Mouse (Mus musculus) hindbrain, embryonic 16.5 days (tissue): Measurements from ENCODE around the gene Gabrg3. TPM values are rescaled to one million over a fixed set of nuclear protein-coding genes. Genes with fewer than 3 reads are reported as not detected.
A peak's percentile ranks its signal among the peaks of the same experiment; 100 is the strongest.

Source experiments
- ATAC-seq: fragments of 200-750 bp; cut with Nextera tagmentation; 2 replicates; pipeline ENCODE4 v1.8.0; 2017; ENCODE audit warnings: moderate TSS enrichment, moderate library complexity
- H3K27ac ChIP-seq: fragments of 300-500 bp; sonication (generic); 2 replicates; pipeline ENCODE4 v1.5.1; 2014; ENCODE audit warnings: low read depth, mild to moderate bottlenecking, control low read depth, low read length, moderate library complexity
- H3K27me3 ChIP-seq: fragments of 300-500 bp; sonication (generic); replicated peaks from 2 replicates; pipeline ENCODE4 v1.6.1; 2014; ENCODE audit warnings: low read length; ENCODE audit not compliant: control insufficient read depth, insufficient read depth
- H3K36me3 ChIP-seq: fragments of 300-500 bp; sonication (generic); 2 replicates; pipeline ENCODE4 v1.6.1; 2014; ENCODE audit warnings: mild to moderate bottlenecking, low read length, moderate library complexity, mixed read lengths; ENCODE audit not compliant: control insufficient read depth, insufficient read depth
- H3K4me1 ChIP-seq: fragments of 300-500 bp; sonication (generic); 2 replicates; pipeline ENCODE4 v1.6.1; 2014; ENCODE audit warnings: low read depth, low read length; ENCODE audit not compliant: control insufficient read depth, insufficient read depth
- H3K4me2 ChIP-seq: fragments of 300-500 bp; sonication (generic); 2 replicates; pipeline ENCODE4 v1.6.1; 2014; ENCODE audit warnings: mild to moderate bottlenecking, low read length, control low read depth, moderate library complexity
- H3K4me3 ChIP-seq: fragments of 300-500 bp; sonication (generic); 2 replicates; pipeline ENCODE4 v1.5.1; 2014; ENCODE audit warnings: mild to moderate bottlenecking, low read length, control low read depth, moderate library complexity
- H3K9ac ChIP-seq: fragments of 300-500 bp; sonication (generic); 2 replicates; pipeline ENCODE4 v1.6.1; 2014; ENCODE audit warnings: low read depth, mild to moderate bottlenecking, control low read depth, low read length, moderate library complexity
- H3K9me3 ChIP-seq: fragments of 300-500 bp; sonication (generic); 2 replicates; pipeline ENCODE4 v1.6.1; 2014; ENCODE audit warnings: mild to moderate bottlenecking, low read length, moderate library complexity; ENCODE audit not compliant: control insufficient read depth
- WGBS: fragments of 180-500 bp; shearing (Covaris S2); extraction: QIAGEN DNeasy Blood & Tissue Kit; methylation state at CpG from one replicate; pipeline ENCODE4 v1.1.7; 2014; 5-methylcytosine and 5-hydroxymethylcytosine counted together
- polyA plus RNA-seq: library from polyadenylated mRNA; unstranded; fragments of >200 nt; fragmentation: Nextera tagmentation; extraction: Ambion mirVana; gene quantifications from 2 replicates; pipeline ENCODE4 v1.2.1, GENCODE M21; 2015

Gene Gabrg3
- polyA plus RNA-seq, 1 experiment from 2014 or later, result 10.3 TPM

GRCm38 (mm10) chr7:57330240-57330639, 56.7 kb downstream of the Gabrg3 start:
- H3K27ac ChIP-seq, result no peak overlapping the region
- no peaks in the 10 kb centered on the region for H3K27me3 ChIP-seq
- no peaks in the 10 kb centered on the region for H3K9me3 ChIP-seq
- H3K4me1 ChIP-seq, result no peaks in the 10 kb centered on the region
- H3K36me3 ChIP-seq, result no peaks in the 10 kb centered on the region
- 88% methylated on average over 4 of the region's 4 CpGs for WGBS
- ATAC-seq, result no peak
- H3K9ac ChIP-seq, result no peak overlapping the region
- no peak overlapping the region for H3K4me2 ChIP-seq
- no peak overlapping the region for H3K4me3 ChIP-seq

GRCm38 (mm10) chr7:57324473-57324872, 62.5 kb downstream of the Gabrg3 start:
- Histone ChIP-seq H3K36me3 (no peaks in the 10 kb centered on the region), H3K4me1 (no peaks in the 10 kb centered on the region), H3K9ac (no peak overlapping the region), H3K9me3 (no peaks in the 10 kb centered on the region), H3K27me3 (no peaks in the 10 kb centered on the region), H3K4me3 (no peak overlapping the region), H3K4me2 (no peak overlapping the region), H3K27ac (no peak overlapping the region)
- 44% methylated on average over 3 of the region's 3 CpGs for WGBS
- ATAC-seq, result 0 out of 2 replicates have a peak, but pooled peaks have one; percentile 27

- no peaks in the 10 kb centered on the region for H3K36me3 ChIP-seq
- no peak overlapping the region for H3K9ac ChIP-seq
- no peak overlapping the region for H3K4me2 ChIP-seq
- H3K9me3 ChIP-seq, result no peaks in the 10 kb centered on the region
- H3K4me3 ChIP-seq, result no peak overlapping the region
- H3K27me3 ChIP-seq, result no peaks in the 10 kb centered on the region
- WGBS, result 76% methylated on average over 1 of the region's 1 CpGs
- no peaks in the 10 kb centered on the region for H3K4me1 ChIP-seq
- no peak overlapping the region for H3K27ac ChIP-seq
- no peak for ATAC-seq
These were observed 64.9 kb downstream of the Gabrg3 start for GRCm38 (mm10) chr7:57322086-57322485.

GRCm38 (mm10) chr7:57314971-57315370, 72.0 kb downstream of the Gabrg3 start:
- H3K4me2 ChIP-seq, result no peak overlapping the region
- no peak overlapping the region for H3K27ac ChIP-seq
- no peaks in the 10 kb centered on the region for H3K4me1 ChIP-seq
- no peak overlapping the region for H3K9ac ChIP-seq
- no peak for ATAC-seq
- WGBS, result 97% methylated on average over 1 of the region's 1 CpGs
- no peaks in the 10 kb centered on the region for H3K36me3 ChIP-seq
- H3K9me3 ChIP-seq, result no peaks in the 10 kb centered on the region
- H3K4me3 ChIP-seq, result no peak overlapping the region
- H3K27me3 ChIP-seq, result no peaks in the 10 kb centered on the region

GRCm38 (mm10) chr7:57312018-57312417, 75.0 kb downstream of the Gabrg3 start:
- no peak overlapping the region for H3K27ac ChIP-seq
- no peak overlapping the region for H3K4me3 ChIP-seq
- 94% methylated on average over 2 of the region's 2 CpGs for WGBS
- ATAC-seq, result no peak
- H3K9ac ChIP-seq, result no peak overlapping the region
- no peaks in the 10 kb centered on the region for H3K9me3 ChIP-seq
- H3K27me3 ChIP-seq, result no peaks in the 10 kb centered on the region
- H3K4me1 ChIP-seq, result no peaks in the 10 kb centered on the region
- no peak overlapping the region for H3K4me2 ChIP-seq
- no peaks in the 10 kb centered on the region for H3K36me3 ChIP-seq

- H3K4me3 ChIP-seq, result no peak overlapping the region
- 93% methylated on average over 1 of the region's 1 CpGs for WGBS
- no peak for ATAC-seq
- no peaks in the 10 kb centered on the region for H3K9me3 ChIP-seq
- no peak overlapping the region for H3K4me2 ChIP-seq
- no peaks in the 10 kb centered on the region for H3K27me3 ChIP-seq
- no peak overlapping the region for H3K27ac ChIP-seq
- no peak overlapping the region for H3K9ac ChIP-seq
- no peaks in the 10 kb centered on the region for H3K4me1 ChIP-seq
- H3K36me3 ChIP-seq, result no peaks in the 10 kb centered on the region
These were observed 79.7 kb downstream of the Gabrg3 start for GRCm38 (mm10) chr7:57307337-57307736.

- WGBS, result 86% methylated on average over 3 of the region's 3 CpGs
- Histone ChIP-seq H3K9ac (no peak overlapping the region), H3K4me3 (no peak overlapping the region), H3K4me2 (no peak overlapping the region), H3K27ac (no peak overlapping the region), H3K36me3 (no peaks in the 10 kb centered on the region), H3K27me3 (no peaks in the 10 kb centered on the region), H3K9me3 (no peaks in the 10 kb centered on the region), H3K4me1 (no peaks in the 10 kb centered on the region)
- ATAC-seq, result no peak
These were observed 90.3 kb downstream of the Gabrg3 start for GRCm38 (mm10) chr7:57296639-57297038.

- H3K4me3 ChIP-seq, result no peak overlapping the region
- H3K9me3 ChIP-seq, result no peaks in the 10 kb centered on the region
- no peak overlapping the region for H3K27ac ChIP-seq
- no peak overlapping the region for H3K9ac ChIP-seq
- no peaks in the 10 kb centered on the region for H3K36me3 ChIP-seq
- H3K4me1 ChIP-seq, result no peaks in the 10 kb centered on the region
- ATAC-seq, result no peak
- no peak overlapping the region for H3K4me2 ChIP-seq
- WGBS, result 81% methylated on average over 1 of the region's 1 CpGs
- H3K27me3 ChIP-seq, result no peaks in the 10 kb centered on the region
These were observed 92.9 kb downstream of the Gabrg3 start for GRCm38 (mm10) chr7:57294127-57294526.

- ATAC-seq, result no peak
- 81% methylated on average over 6 of the region's 6 CpGs for WGBS
- H3K27me3 ChIP-seq, result no peaks in the 10 kb centered on the region
- H3K4me2 ChIP-seq, result no peak overlapping the region
- no peaks in the 10 kb centered on the region for H3K4me1 ChIP-seq
- H3K4me3 ChIP-seq, result no peak overlapping the region
- no peaks in the 10 kb centered on the region for H3K9me3 ChIP-seq
- no peak overlapping the region for H3K27ac ChIP-seq
- no peak overlapping the region for H3K9ac ChIP-seq
- H3K36me3 ChIP-seq, result no peaks in the 10 kb centered on the region
These were observed 93.4 kb downstream of the Gabrg3 start for GRCm38 (mm10) chr7:57293564-57293963.

- H3K4me2 ChIP-seq, result no peak overlapping the region
- no peaks in the 10 kb centered on the region for H3K27me3 ChIP-seq
- H3K9ac ChIP-seq, result no peak overlapping the region
- no peaks in the 10 kb centered on the region for H3K4me1 ChIP-seq
- H3K36me3 ChIP-seq, result no peaks in the 10 kb centered on the region
- ATAC-seq, result no peak
- H3K4me3 ChIP-seq, result no peak overlapping the region
- H3K9me3 ChIP-seq, result no peaks in the 10 kb centered on the region
- 85% methylated on average over 6 of the region's 6 CpGs for WGBS
- H3K27ac ChIP-seq, result no peak overlapping the region
These were observed 103.8 kb downstream of the Gabrg3 start for GRCm38 (mm10) chr7:57283186-57283585.
